Mouse (Mus musculus) liver, embryonic 14.5 days (tissue): Measurements from ENCODE around the gene Arhgap24. TPM values are rescaled to one million over a fixed set of nuclear protein-coding genes. Genes with fewer than 3 reads are reported as not detected.

ENCODE experiments used
- ATAC-seq: fragments of 200-750 bp; cut with Nextera tagmentation; 2 replicates; pipeline ENCODE4 v1.8.0; 2017; ENCODE audit warnings: moderate number of reproducible peaks, mild to moderate bottlenecking, moderate library complexity; ENCODE audit not compliant: insufficient read depth
- DNase-seq, 3 experiments: peaks; one replicate each; pipeline ENCODE4 v3.0.0-alpha.2; 2012 to 2013; ENCODE audit warnings: low read depth in 3 of 3, low spot score in 3 of 3
- H3K27ac ChIP-seq: fragments of 300-500 bp; sonication (generic); 2 replicates; pipeline ENCODE4 v1.5.1; 2014; ENCODE audit warnings: moderate library complexity, mild to moderate bottlenecking, control low read depth, inconsistent platforms
- H3K27me3 ChIP-seq: fragments of 300-500 bp; sonication (generic); 2 replicates; pipeline ENCODE4 v1.6.1; 2014; ENCODE audit warnings: mild to moderate bottlenecking, low read length, moderate library complexity; ENCODE audit not compliant: control insufficient read depth, insufficient read depth
- H3K36me3 ChIP-seq: fragments of 300-500 bp; sonication (generic); replicated peaks from 2 replicates; pipeline ENCODE4 v1.6.1; 2014; ENCODE audit warnings: low read depth; ENCODE audit not compliant: control insufficient read depth, insufficient read depth
- H3K4me1 ChIP-seq, 2 experiments: fragments of 200-500 bp in 1 of 2; fragments of 300-500 bp in 1 of 2; sonication (generic) in 1 of 2; replicated peaks; 2 replicates each; pipeline ENCODE4 v1.6.1; 2012 to 2014; ENCODE audit warnings: antibody characterized with exemption in 1 of 2, inconsistent platforms in 1 of 2, low read length in 1 of 2; ENCODE audit not compliant: control insufficient read depth in 2 of 2, insufficient read depth in 2 of 2
- H3K4me2 ChIP-seq: fragments of 300-500 bp; sonication (generic); 2 replicates; pipeline ENCODE4 v1.6.1; 2014; ENCODE audit warnings: low read depth, mild to moderate bottlenecking, control low read depth, moderate library complexity
- H3K4me3 ChIP-seq, 2 experiments: fragments of 200-500 bp in 1 of 2; fragments of 300-500 bp in 1 of 2; sonication (generic) in 1 of 2; 2 replicates each; pipeline ENCODE4 v1.5.1; 2012 to 2014; ENCODE audit warnings: low read depth in 2 of 2, low read length in 2 of 2, mild to moderate bottlenecking in 2 of 2, control low read depth in 1 of 2, inconsistent platforms in 1 of 2, moderate library complexity in 1 of 2; ENCODE audit not compliant: insufficient read depth in 1 of 2
- H3K9ac ChIP-seq: fragments of 300-500 bp; sonication (generic); replicated peaks from 2 replicates; pipeline ENCODE4 v1.6.1; 2014; ENCODE audit warnings: mild to moderate bottlenecking, control low read depth, moderate library complexity
- H3K9me3 ChIP-seq: fragments of 300-500 bp; sonication (generic); 2 replicates; pipeline ENCODE4 v1.6.1; 2016; ENCODE audit warnings: low read length, mixed read lengths; ENCODE audit not compliant: control insufficient read depth
- CTCF ChIP-seq: IDR thresholded peaks from 2 replicates; pipeline ENCODE4 v1.5.1; 2016; ENCODE audit warnings: antibody characterized with exemption, low read depth, control low read depth
- EP300 ChIP-seq: IDR thresholded peaks from 2 replicates; pipeline ENCODE4 v1.6.1; 2016; ENCODE audit warnings: antibody characterized with exemption, low read depth
- WGBS: fragments of 180-500 bp; shearing (Covaris S2); extraction: QIAGEN DNeasy Blood & Tissue Kit; methylation state at CpG from one replicate; pipeline ENCODE4 v1.1.7; 2014; ENCODE audit not compliant: insufficient replicate concordance; 5-methylcytosine and 5-hydroxymethylcytosine counted together
- polyA plus RNA-seq, 2 experiments: library from polyadenylated mRNA; depleted of rRNA in 1 of 2; stranded (reverse) in 1 of 2; unstranded in 1 of 2; fragments of >200 nt; fragmentation: Nextera tagmentation in 1 of 2; extraction: Ambion mirVana in 1 of 2; gene quantifications; 2 replicates each; pipeline versions ENCODE4 v1.2.1 to v1.2.3; 2012 to 2014

The Arhgap24 gene
- polyA plus RNA-seq, 2 experiments, result 1.8 to 2.1 TPM

- no peaks in the 10 kb centered on the region for H3K27me3 ChIP-seq
- H3K27ac ChIP-seq, result no peak overlapping the region
- H3K4me1 ChIP-seq, result no peaks in the 10 kb centered on the region
- H3K4me3 ChIP-seq, result no peak overlapping the region
- no peaks in the 10 kb centered on the region for H3K9me3 ChIP-seq
- DNase-seq (peak; percentile 4 to 20 (median 10)), ATAC-seq (no peak)
- H3K36me3 ChIP-seq, result no peaks in the 10 kb centered on the region
- no peak for TF ChIP-seq EP300
- peak; percentile 56 for TF ChIP-seq CTCF
- H3K9ac ChIP-seq, result no peak overlapping the region
- WGBS, result 41% methylated on average over 11 of the region's 11 CpGs
- no peak overlapping the region for H3K4me2 ChIP-seq
Observed at GRCm38 (mm10) chr5:102874605-102875298, 393.6 kb downstream of the Arhgap24 start.

GRCm38 (mm10) chr5:102875628-102876027 lies 394.4 kb downstream of the Arhgap24 start:
- Histone ChIP-seq H3K36me3 (no peaks in the 10 kb centered on the region), H3K9ac (no peak overlapping the region), H3K4me2 (no peak overlapping the region), H3K4me1 (no peaks in the 10 kb centered on the region), H3K27ac (no peak overlapping the region), H3K27me3 (no peaks in the 10 kb centered on the region), H3K4me3 (no peak overlapping the region), H3K9me3 (no peaks in the 10 kb centered on the region)
- DNase-seq, result no peak
- no peak for ATAC-seq
- TF ChIP-seq EP300, result no peak
- no peak for TF ChIP-seq CTCF
- 47% methylated on average over 16 of the region's 16 CpGs for WGBS

GRCm38 (mm10) chr5:102888482-102889162 lies 407.4 kb downstream of the Arhgap24 start:
- no peaks in the 10 kb centered on the region for H3K27me3 ChIP-seq
- H3K9ac ChIP-seq, result no peak overlapping the region
- WGBS, result 69% methylated on average over 14 of the region's 14 CpGs
- TF ChIP-seq EP300 (no peak), CTCF (no peak)
- DNase-seq, result no peak
- ATAC-seq, result no peak
- H3K9me3 ChIP-seq, result no peaks in the 10 kb centered on the region
- no peak overlapping the region for H3K4me3 ChIP-seq
- no peaks in the 10 kb centered on the region for H3K4me1 ChIP-seq
- H3K36me3 ChIP-seq, result no peaks in the 10 kb centered on the region
- no peak overlapping the region for H3K4me2 ChIP-seq
- no peak overlapping the region for H3K27ac ChIP-seq

GRCm38 (mm10) chr5:102889163-102889488 lies 407.9 kb downstream of the Arhgap24 start:
- Histone ChIP-seq H3K27me3 (no peaks in the 10 kb centered on the region), H3K4me2 (no peak overlapping the region), H3K27ac (no peak overlapping the region), H3K9me3 (no peaks in the 10 kb centered on the region), H3K36me3 (no peaks in the 10 kb centered on the region), H3K9ac (no peak overlapping the region), H3K4me3 (no peak overlapping the region), H3K4me1 (no peaks in the 10 kb centered on the region)
- TF ChIP-seq EP300 (no peak), CTCF (no peak)
- WGBS, result 57% methylated on average over 2 of the region's 2 CpGs
- ATAC-seq (no peak), DNase-seq (no peak)

DNA sequence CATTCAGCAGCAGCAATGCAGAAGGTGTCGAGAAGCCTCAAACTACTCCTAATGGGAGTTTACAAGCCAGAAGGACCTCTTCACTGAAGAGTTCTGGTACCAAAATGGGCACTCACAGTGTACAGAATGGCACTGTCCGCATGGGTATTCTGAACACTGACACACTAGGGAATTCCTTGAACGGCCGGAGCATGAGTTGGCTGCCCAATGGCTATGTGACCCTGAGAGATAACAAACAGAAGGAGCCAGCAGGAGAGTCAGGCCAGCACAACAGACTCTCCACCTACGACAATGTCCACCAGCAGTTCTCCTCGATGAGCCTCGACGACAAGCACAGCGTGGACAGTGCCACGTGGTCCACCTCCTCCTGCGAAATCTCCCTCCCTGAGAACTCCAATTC lies 411.0 kb downstream of the Arhgap24 start:
- TF ChIP-seq EP300 (no peak), CTCF (no peak)
- Histone ChIP-seq H3K27ac (no peak overlapping the region), H3K9ac (no peak overlapping the region), H3K36me3 (no peaks in the 10 kb centered on the region), H3K4me1 (no peaks in the 10 kb centered on the region), H3K9me3 (no peaks in the 10 kb centered on the region), H3K27me3 (no peaks in the 10 kb centered on the region), H3K4me3 (no peak overlapping the region), H3K4me2 (no peak overlapping the region)
- ATAC-seq (no peak), DNase-seq (no peak)
- WGBS, result 74% methylated on average over 11 of the region's 11 CpGs
